Mouse (Mus musculus) heart, adult 8-10 months (tissue): Measurements from ENCODE around the gene Snd1. TPM values are rescaled to one million over a fixed set of nuclear protein-coding genes. Genes with fewer than 3 reads are reported as not detected.

Experiments
- DNase-seq: peaks from one replicate; pipeline ENCODE4 v3.0.0; 2022; ENCODE audit warnings: low spot score
- total RNA-seq, 4 experiments: library from RNA; stranded (reverse); gene quantifications; 2 replicates each; pipeline ENCODE4 v1.2.4; 2022

Snd1 gene
- total RNA-seq, 4 experiments from 2014 or later: 70.6 to 88.2 (median 80.3) TPM

GRCm38 (mm10) chr6:28635092-28635491 lies 160.2 kb downstream of the Snd1 start:
- no peak for DNase-seq

DNA sequence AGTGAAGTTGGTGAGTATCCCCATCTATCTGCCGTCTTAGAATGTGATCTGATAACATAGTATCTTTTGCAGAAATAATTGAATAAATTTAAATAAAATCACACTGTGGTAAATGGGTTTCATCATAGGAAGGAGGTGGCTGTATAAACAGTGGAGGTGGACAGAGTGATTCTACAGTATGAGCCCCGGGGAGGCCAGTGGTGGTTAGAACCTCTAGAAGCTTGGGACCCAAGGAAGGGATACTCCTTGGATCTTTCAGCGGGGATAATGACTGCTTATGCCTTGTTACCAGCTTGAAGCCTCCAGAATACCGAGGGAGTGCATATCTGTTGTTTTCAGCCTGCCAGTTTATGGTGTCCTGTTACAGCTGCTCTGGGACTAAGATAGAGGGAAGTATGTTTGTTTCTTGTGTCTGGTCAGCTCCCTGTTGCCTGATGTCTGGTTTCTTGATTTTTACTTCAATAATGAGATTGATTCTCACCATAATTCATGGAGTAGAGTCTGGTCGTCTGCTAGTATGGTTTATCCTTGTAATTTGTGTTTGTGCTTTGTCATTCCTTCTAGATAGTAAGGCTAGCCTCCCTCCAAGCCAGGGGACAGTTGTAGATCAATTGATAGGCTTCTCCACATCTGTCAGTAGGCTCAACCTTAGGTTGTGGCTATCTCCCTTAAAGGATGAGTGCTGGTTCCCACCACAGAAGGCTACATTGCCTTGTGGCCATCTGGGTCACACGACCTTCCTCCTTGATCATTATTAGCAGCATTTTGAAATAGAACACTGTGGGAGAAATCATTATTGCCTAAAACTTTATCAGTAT lies 160.8 kb downstream of the Snd1 start:
- DNase-seq: no peak

DNA sequence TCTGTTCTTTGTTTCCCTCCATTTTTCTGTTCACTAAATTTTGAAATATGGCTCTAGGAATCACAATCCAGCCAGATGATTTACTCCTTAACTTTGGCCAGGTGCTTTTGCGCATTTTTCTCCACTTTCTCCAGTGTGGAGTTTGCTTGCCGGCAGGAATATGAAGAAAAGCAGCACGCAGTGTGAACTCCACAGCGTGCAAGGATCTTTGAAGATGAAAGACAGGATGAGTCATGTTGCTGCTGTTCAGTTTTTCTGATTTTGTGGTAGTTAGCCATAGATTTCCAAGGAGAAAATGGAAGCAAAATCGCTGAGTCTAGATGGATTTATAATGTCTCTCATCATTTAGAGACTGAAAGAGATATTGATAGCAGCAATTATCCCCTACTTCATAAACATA lies 165.1 kb downstream of the Snd1 start:
- DNase-seq: no peak

DNA sequence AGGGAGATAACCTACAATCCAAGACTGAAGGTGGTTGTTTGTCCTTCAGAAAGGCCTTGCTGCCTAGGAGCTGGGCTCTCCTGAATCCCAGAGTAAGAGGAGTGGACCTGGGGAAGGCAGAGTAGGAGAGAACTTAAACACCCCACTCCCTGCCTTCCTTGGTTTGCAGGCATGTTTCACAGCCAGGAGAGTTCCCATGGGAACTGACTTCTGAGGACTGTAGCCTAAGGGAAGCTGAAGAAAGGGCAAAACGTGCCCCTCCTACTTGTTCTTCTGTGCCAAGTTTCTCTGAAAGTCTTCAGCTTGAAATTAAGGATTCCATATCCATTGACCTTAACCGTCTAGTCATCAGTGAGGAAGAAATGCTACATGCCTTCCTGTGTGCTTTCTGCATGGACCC lies 168.0 kb downstream of the Snd1 start:
- no peak for DNase-seq

- DNase-seq: no peak
Measured at GRCm38 (mm10) chr6:28645231-28645630, 170.3 kb downstream of the Snd1 start.

- no peak for DNase-seq
Measured at GRCm38 (mm10) chr6:28656511-28656910, 181.6 kb downstream of the Snd1 start.

- DNase-seq: no peak
Measured at GRCm38 (mm10) chr6:28663004-28663403, 188.1 kb downstream of the Snd1 start.

DNA sequence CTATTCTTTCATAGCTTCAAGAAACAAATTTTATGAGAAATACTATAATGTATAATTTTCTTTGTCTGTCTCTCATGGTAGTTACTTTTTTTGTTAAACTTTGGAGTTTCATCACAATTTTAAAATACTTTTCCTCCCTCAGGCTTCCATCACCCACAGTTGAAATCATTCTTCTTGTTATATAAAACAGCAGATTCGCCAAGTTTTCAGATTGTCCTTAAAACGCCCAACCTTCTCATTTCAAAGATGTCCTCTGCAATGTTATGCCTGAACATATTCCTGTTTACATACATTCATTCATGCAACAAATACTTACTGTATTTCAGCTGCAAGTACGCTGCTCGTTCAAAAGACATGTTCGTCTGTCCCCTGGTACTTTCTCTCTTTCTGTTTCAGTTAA lies 188.7 kb downstream of the Snd1 start:
- no peak for DNase-seq

- DNase-seq: no peak
Measured at GRCm38 (mm10) chr6:28664716-28665115, 189.8 kb downstream of the Snd1 start.

- DNase-seq: no peak
Measured at GRCm38 (mm10) chr6:28667586-28667985, 192.6 kb downstream of the Snd1 start.

GRCm38 (mm10) chr6:28669251-28669650 lies 194.3 kb downstream of the Snd1 start:
- no peak for DNase-seq

DNA sequence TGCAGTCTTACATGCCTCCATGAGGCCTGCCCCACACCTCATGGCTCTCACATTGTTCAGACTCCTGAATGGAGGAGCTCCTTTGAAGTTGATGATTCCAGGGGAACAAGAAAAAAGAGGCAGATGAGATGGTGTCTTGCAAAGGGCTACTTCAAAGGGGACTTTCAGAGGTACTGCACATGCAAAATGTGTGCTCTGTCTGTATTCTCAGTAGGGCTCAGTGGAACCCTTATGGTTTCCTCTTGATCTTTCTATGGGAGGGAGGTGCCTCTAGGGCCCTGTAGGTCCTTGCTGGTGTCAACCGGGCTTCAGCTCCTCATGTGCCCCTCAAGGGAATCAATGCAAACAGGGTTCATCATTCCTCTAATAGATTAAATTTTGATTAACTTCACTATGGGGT lies 197.4 kb downstream of the Snd1 start:
- no peak for DNase-seq

GRCm38 (mm10) chr6:28674686-28675085 lies 199.7 kb downstream of the Snd1 start:
- no peak for DNase-seq

DNA sequence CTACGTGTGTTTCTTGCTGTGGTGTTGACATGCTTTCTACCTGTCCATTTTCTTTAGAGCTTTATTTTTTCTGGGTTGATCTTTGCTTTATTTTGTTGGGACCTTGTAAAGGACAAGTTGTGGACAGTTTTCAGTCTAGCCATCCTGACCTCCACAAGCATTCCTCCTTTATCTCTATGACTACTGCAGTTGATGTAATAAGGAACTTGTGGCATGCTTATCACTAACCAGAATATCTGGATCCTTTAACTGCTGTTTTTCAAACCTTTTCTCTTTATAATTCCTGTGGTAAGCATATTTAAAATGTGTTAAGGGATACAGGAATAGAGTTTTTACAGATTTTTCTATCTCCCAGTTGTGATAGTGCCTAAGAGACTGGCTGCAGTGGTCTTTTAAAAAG lies 204.0 kb downstream of the Snd1 start:
- DNase-seq: no peak

DNA sequence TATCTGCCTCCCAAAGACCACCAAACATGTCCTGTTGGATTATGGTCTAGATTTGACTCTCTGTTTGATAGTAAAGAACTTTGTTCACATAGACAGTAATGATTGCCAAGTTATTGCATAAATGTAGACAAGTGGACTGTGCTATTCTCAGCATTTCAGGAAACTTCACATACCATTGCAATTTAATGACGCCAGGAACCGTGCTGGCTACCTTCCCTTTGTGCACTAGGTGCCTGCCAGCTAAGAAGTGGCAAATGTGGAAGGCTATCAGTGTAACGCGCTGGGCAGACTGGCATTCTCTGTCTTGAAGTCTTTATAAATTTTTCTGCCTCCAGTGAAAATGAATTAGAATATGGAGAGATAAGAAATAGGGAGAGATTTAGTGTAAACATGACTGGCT lies 205.6 kb downstream of the Snd1 start:
- DNase-seq: peak; percentile 30

DNA sequence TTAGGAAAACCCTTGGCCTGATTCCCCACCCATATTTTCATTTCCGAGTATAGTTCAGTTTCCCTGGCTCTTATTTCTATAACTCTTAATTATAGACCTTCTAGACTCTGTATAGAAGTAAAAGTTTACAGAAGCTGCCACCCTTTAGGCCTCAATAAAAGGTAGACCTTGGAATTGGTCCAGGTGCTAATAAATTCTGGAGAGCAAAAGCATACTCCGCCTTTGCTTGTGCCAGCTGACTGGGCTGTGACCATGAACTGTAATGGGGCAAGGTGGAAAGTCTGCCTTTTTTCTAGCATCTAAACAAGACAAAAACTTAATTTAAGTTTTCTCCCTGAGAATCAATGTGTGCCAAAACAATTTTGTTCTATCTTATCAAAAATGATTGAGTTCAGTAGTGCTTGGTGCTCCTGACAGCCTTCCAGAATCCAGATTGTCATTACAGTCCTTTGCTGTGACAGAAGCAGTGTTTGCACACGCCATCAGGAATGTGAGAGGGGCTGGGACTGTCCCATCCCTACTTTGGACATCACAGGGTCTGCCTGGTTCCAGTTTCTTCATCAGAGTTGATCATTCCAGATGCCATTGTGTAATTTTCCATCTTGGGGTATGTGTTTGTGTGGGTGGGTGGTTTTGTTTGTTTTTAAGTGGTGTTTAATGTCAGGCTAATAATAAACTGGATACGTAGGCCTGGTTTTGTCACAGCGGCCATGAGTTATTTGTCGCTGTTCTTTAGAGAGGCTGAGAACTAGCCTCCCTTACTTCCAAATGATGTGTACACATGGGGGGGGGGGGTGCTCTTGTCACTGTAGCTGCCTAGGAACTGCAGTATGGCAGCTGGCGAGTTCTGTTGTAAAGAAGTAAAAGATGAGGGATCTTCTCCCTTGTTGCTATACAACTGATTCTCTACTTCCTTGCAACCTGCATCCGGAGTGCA lies 206.8 kb downstream of the Snd1 start:
- DNase-seq: no peak

DNA sequence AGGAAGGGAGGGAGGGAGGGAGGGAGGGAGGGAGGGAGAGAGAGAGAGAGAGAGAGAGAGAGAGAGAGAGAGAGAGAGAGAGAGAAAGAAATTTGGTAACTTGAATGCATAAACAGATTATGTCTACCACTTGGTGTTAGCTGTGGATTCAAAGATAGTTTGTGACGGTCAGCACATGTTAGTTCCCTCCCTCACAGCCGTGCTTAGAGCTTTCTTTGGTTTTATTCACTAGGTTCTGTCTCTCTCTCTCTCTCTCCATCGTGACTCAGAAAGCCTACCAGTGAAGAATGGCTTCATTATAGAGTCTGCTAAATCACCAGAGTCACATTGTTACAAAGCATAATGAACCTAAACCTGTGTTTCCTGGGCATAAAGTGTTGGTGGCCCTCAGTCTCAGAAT lies 210.1 kb downstream of the Snd1 start:
- no peak for DNase-seq

DNA sequence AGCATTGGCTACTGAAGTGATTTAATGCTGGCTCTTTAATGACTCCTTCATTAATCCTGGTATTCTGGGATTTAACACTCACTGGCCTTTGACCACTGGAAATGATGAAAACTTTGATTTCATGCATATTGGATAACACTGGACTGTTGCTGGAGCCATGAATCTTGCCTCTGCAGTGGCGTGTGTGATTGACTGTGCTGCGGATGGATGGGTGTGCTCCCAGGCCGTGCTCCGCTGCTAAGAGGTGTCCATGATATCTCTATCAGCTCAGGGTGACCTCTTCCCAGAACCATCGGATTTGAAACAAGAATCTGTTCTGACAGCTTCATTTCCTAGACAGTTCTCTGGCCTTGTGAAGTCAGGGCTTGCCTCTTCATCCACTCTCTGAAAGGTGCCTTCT lies 210.8 kb downstream of the Snd1 start:
- DNase-seq: no peak

DNA sequence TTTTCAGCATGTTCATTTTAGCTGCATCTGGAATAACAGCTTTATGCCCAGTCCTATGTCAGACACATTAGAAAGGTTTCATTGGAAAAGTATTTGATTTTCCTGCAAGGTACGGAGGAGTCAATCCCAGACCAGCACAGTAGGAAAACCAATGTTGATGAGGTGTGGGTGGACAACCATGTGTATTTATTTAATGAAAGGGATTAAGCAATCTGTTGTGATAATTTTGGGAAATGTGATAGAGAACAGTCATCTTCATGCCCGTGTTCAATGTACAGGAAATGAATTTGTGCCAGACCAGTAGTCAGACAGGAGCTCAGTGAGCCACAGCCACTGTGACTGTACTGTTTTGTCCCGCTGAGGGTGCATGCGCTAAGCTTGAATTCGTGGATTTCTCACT lies 212.8 kb downstream of the Snd1 start:
- DNase-seq: no peak

- no peak for DNase-seq
Measured at GRCm38 (mm10) chr6:28692659-28693058, 217.7 kb downstream of the Snd1 start.

GRCm38 (mm10) chr6:28697214-28697613 lies 222.3 kb downstream of the Snd1 start:
- DNase-seq: no peak

DNA sequence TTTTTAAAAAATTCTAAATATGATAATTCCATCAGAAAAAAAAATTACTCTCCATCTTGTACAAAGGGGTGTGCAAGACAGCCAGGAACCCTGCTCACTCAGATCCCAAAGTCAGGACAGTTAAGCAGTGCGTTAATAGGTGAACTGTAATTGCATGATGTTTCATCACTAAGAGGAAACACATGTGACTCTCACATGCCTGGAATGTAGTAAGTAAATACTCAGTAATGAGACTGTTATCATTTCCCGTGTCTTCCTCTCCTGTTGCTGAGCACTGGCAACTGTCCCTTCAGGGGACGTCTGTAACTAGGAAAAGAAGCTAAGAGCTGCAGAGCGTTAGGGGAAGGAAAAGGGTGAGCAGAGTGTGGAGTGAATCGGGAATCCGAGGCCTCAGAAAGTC lies 229.7 kb downstream of the Snd1 start:
- no peak for DNase-seq
